Mouse (Mus musculus) heart, embryonic 14.5 days (tissue): ENCODE data around the gene Crabp1. TPM values are rescaled to one million over a fixed set of nuclear protein-coding genes. Genes with fewer than 3 reads are reported as not detected.

ENCODE experiments used
- ATAC-seq: fragments of 200-750 bp; cut with Nextera tagmentation; 2 replicates; pipeline ENCODE4 v1.8.0; 2017; ENCODE audit warnings: low read depth, moderate TSS enrichment; ENCODE audit not compliant: insufficient number of reproducible peaks, insufficient read depth, low FRiP score
- H3K27ac ChIP-seq, 2 experiments: fragments of 200-500 bp in 1 of 2; fragments of 300-500 bp in 1 of 2; sonication (generic) in 1 of 2; replicated peaks in 1 of 2; 2 replicates each; pipeline ENCODE4 v1.5.1; 2012 to 2014; ENCODE audit warnings: low read depth in 2 of 2, low read length in 2 of 2, control low read depth in 1 of 2, mild to moderate bottlenecking in 1 of 2, mixed read lengths in 1 of 2; ENCODE audit not compliant: control insufficient read depth in 1 of 2, insufficient read depth in 1 of 2
- H3K27me3 ChIP-seq: fragments of 300-500 bp; sonication (generic); 2 replicates; pipeline ENCODE4 v1.6.1; 2014; ENCODE audit warnings: mild to moderate bottlenecking, low read length, control low read depth; ENCODE audit not compliant: control insufficient read depth, insufficient read depth
- H3K36me3 ChIP-seq: fragments of 300-500 bp; sonication (generic); 2 replicates; pipeline ENCODE4 v1.6.1; 2014; ENCODE audit warnings: mild to moderate bottlenecking, control low read depth, low read length, mixed read lengths; ENCODE audit not compliant: control insufficient read depth, insufficient read depth
- H3K4me1 ChIP-seq, 2 experiments: fragments of 200-500 bp in 1 of 2; fragments of 300-500 bp in 1 of 2; sonication (generic) in 1 of 2; 2 replicates each; pipeline ENCODE4 v1.6.1; 2012 to 2014; ENCODE audit warnings: low read length in 2 of 2, control low read depth in 1 of 2, mixed read lengths in 1 of 2; ENCODE audit not compliant: control insufficient read depth in 2 of 2, insufficient read depth in 2 of 2
- H3K4me2 ChIP-seq: fragments of 300-500 bp; sonication (generic); 2 replicates; pipeline ENCODE4 v1.6.1; 2014; ENCODE audit warnings: mild to moderate bottlenecking, low read length
- H3K4me3 ChIP-seq, 2 experiments: fragments of 200-500 bp in 1 of 2; fragments of 300-500 bp in 1 of 2; sonication (generic) in 1 of 2; 2 replicates each; pipeline ENCODE4 v1.5.1; 2012 to 2014; ENCODE audit warnings: low read length in 2 of 2, mild to moderate bottlenecking in 2 of 2, control low read depth in 1 of 2, low read depth in 1 of 2, moderate library complexity in 1 of 2; ENCODE audit not compliant: control insufficient read depth in 1 of 2, insufficient read depth in 1 of 2
- H3K9ac ChIP-seq: fragments of 300-500 bp; sonication (generic); 2 replicates; pipeline ENCODE4 v1.6.1; 2014; ENCODE audit warnings: mild to moderate bottlenecking, low read length
- H3K9me3 ChIP-seq: fragments of 300-500 bp; sonication (generic); 2 replicates; pipeline ENCODE4 v1.6.1; 2016; ENCODE audit warnings: low read length, control low read depth; ENCODE audit not compliant: control insufficient read depth
- WGBS: fragments of 180-500 bp; shearing (Covaris S2); extraction: QIAGEN DNeasy Blood & Tissue Kit; methylation state at CpG from one replicate; pipeline ENCODE4 v1.1.7; 2014; 5-methylcytosine and 5-hydroxymethylcytosine counted together
- polyA plus RNA-seq: library from polyadenylated mRNA; unstranded; fragments of >200 nt; fragmentation: Nextera tagmentation; extraction: Ambion mirVana; gene quantifications from 2 replicates; pipeline ENCODE4 v1.2.1, GENCODE M21; 2014

Gene Crabp1
- polyA plus RNA-seq, 1 experiment from 2014 or later = 13.8 TPM

- H3K4me2 ChIP-seq = no peak overlapping the region
- no peaks in the 10 kb centered on the region for H3K9me3 ChIP-seq
- WGBS = 91% methylated on average over 2 of the region's 2 CpGs
- no peaks in the 10 kb centered on the region for H3K36me3 ChIP-seq
- H3K4me1 ChIP-seq = no peaks in the 10 kb centered on the region
- H3K9ac ChIP-seq = no peak overlapping the region
- no peak overlapping the region for H3K27ac ChIP-seq
- ATAC-seq = no peak
- H3K27me3 ChIP-seq = 0 out of 2 replicates have a peak, but pooled peaks cover 7% of the 10 kb centered on the region
- H3K4me3 ChIP-seq = no peak overlapping the region
Measured at GRCm38 (mm10) chr9:54751684-54752083, 12.9 kb upstream of the Crabp1 start.

- H3K36me3 ChIP-seq = no peaks in the 10 kb centered on the region
- no peak overlapping the region for H3K4me3 ChIP-seq
- 50% methylated on average over 21 of the region's 21 CpGs for WGBS
- H3K9ac ChIP-seq = no peak overlapping the region
- no peaks in the 10 kb centered on the region for H3K9me3 ChIP-seq
- H3K4me2 ChIP-seq = no peak overlapping the region
- no peak for ATAC-seq
- H3K27ac ChIP-seq = no peak overlapping the region
- H3K27me3 ChIP-seq = 0 out of 2 replicates have a peak, but pooled peaks cover 7% of the 10 kb centered on the region
- no peaks in the 10 kb centered on the region for H3K4me1 ChIP-seq
Measured at GRCm38 (mm10) chr9:54752201-54752943, 12.2 kb upstream of the Crabp1 start.

- H3K27ac ChIP-seq = no peak overlapping the region
- no peak overlapping the region for H3K4me2 ChIP-seq
- ATAC-seq = no peak
- no peak overlapping the region for H3K4me3 ChIP-seq
- 74% methylated on average over 11 of the region's 11 CpGs for WGBS
- H3K4me1 ChIP-seq = no peaks in the 10 kb centered on the region
- 0 out of 2 replicates have a peak, but pooled peaks cover 7% of the 10 kb centered on the region for H3K27me3 ChIP-seq
- H3K36me3 ChIP-seq = no peaks in the 10 kb centered on the region
- no peak overlapping the region for H3K9ac ChIP-seq
- H3K9me3 ChIP-seq = no peaks in the 10 kb centered on the region
Measured at GRCm38 (mm10) chr9:54752944-54753295, 11.6 kb upstream of the Crabp1 start.

- Histone ChIP-seq H3K27me3 (peaks cover 29% of the 10 kb centered on the region), H3K27ac (no peak overlapping the region), H3K4me3 (no peak overlapping the region), H3K9me3 (no peaks in the 10 kb centered on the region), H3K36me3 (no peaks in the 10 kb centered on the region), H3K9ac (no peak overlapping the region; the same call in 1 of the 2 replicates), H3K4me1 (peaks cover 9 to 11% of the 10 kb centered on the region in 2 experiments; a peak in 3 of 4 replicates), H3K4me2 (no peak overlapping the region)
- 47% methylated on average over 6 of the region's 6 CpGs for WGBS
- no peak for ATAC-seq
Measured at GRCm38 (mm10) chr9:54759592-54759991, 5.0 kb upstream of the Crabp1 start.

GRCm38 (mm10) chr9:54764091-54764490 is 457 bp upstream of the Crabp1 start:
- Histone ChIP-seq H3K9me3 (no peaks in the 10 kb centered on the region), H3K27ac (no peak overlapping the region), H3K4me3 (no peak overlapping the region), H3K4me1 (peaks cover 12 to 25% of the 10 kb centered on the region in 2 experiments; a peak in 3 of 4 replicates), H3K36me3 (no peaks in the 10 kb centered on the region), H3K9ac (no peak overlapping the region), H3K4me2 (peak overlapping the region; percentile 74), H3K27me3 (peaks cover 74% of the 10 kb centered on the region)
- 31% methylated on average over 12 of the region's 12 CpGs for WGBS
- no peak for ATAC-seq

- no peaks in the 10 kb centered on the region for H3K9me3 ChIP-seq
- H3K4me2 ChIP-seq = peak overlapping the region; percentile 74
- peak overlapping the region; percentile 20 to 34 for H3K4me3 ChIP-seq
- peak overlapping the region; percentile 31; the same call in 1 of the 2 replicates for H3K9ac ChIP-seq
- H3K27ac ChIP-seq = no peak overlapping the region
- H3K27me3 ChIP-seq = peaks cover 88% of the 10 kb centered on the region
- no peak for ATAC-seq
- no peaks in the 10 kb centered on the region for H3K36me3 ChIP-seq
- H3K4me1 ChIP-seq = peaks cover 4 to 16% of the 10 kb centered on the region in 2 experiments; a peak in 3 of 4 replicates
- WGBS = under 1% methylated on average over 41 of the region's 41 CpGs
Measured at GRCm38 (mm10) chr9:54765336-54766085, 963 bp downstream of the Crabp1 start.

GRCm38 (mm10) chr9:54770140-54770780 is 5.7 kb downstream of the Crabp1 start:
- H3K4me2 ChIP-seq = no peak overlapping the region
- H3K27me3 ChIP-seq = peaks cover 65% of the 10 kb centered on the region
- no peaks in the 10 kb centered on the region for H3K36me3 ChIP-seq
- WGBS = 80% methylated on average over 11 of the region's 11 CpGs
- ATAC-seq = no peak
- no peak overlapping the region for H3K27ac ChIP-seq
- H3K4me1 ChIP-seq = peaks cover 11 to 27% of the 10 kb centered on the region in 2 experiments
- no peak overlapping the region for H3K9ac ChIP-seq
- no peak overlapping the region for H3K4me3 ChIP-seq
- H3K9me3 ChIP-seq = no peaks in the 10 kb centered on the region
